Mouse (Mus musculus) spleen, adult 10 weeks (tissue): Measurements from ENCODE around the gene Kat8. TPM values are rescaled to one million over a fixed set of nuclear protein-coding genes. Genes with fewer than 3 reads are reported as not detected.

Experiments used
- polyA plus RNA-seq: library from polyadenylated mRNA; stranded (reverse); fragments of 350-450 nt; fragmentation: Illumina TruSeq; extraction: RNeasy Lipid Tissue Mini Kit (QIAGEN cat#74804); gene quantifications from one replicate; pipeline ENCODE4 v1.2.3, GENCODE M21; 2015; ENCODE audit warnings: low replicate concordance; ENCODE audit not compliant: insufficient read depth

Kat8 gene
- 55.2 TPM for polyA plus RNA-seq

GRCm38 (mm10) chr7:127912190-127912871 lies at the start of gene Kat8:
Gene Kat8 (plus strand): TSS chr7:127912516.

GRCm38 (mm10) chr7:127876041-127876466 lies 36.3 kb upstream of the Kat8 start, which contains the start of gene Zfp646:
Gene Zfp646 (plus strand): TSS chr7:127876221.

GRCm38 (mm10) chr7:127876467-127877348 lies 35.6 kb upstream of the Kat8 start, which contains the start of gene Zfp668:
Gene Zfp668 (minus strand): TSS chr7:127876828.

GRCm38 (mm10) chr7:127890798-127891197 lies 21.5 kb upstream of the Kat8 start, which contains the start of gene Prss53:
Gene Prss53 (minus strand): TSS chr7:127890970.

GRCm38 (mm10) chr7:127895442-127895841 lies 16.9 kb upstream of the Kat8 start, which contains the start of the genes Gm21974 and Vkorc1:
Gene Gm21974 (minus strand): TSS chr7:127895454.
Gene Vkorc1 (minus strand): TSS chr7:127895617.

GRCm38 (mm10) chr7:127903971-127904796 lies 8.1 kb upstream of the Kat8 start, which contains the start of gene Bckdk:
Gene Bckdk (plus strand): TSS chr7:127904082.

GRCm38 (mm10) chr7:127929923-127930322 lies 17.6 kb downstream of the Kat8 start, which contains the start of gene Prss8:
Gene Prss8 (minus strand): TSS chr7:127930104.

GRCm38 (mm10) chr7:127946470-127947023 lies 34.2 kb downstream of the Kat8 start, which contains the start of gene Prss36:
Gene Prss36 (minus strand): TSS chr7:127946725.

GRCm38 (mm10) chr7:127967004-127967921 lies 54.9 kb downstream of the Kat8 start, which contains the start of gene Fus:
Gene Fus (plus strand): TSS chr7:127967457.

Other genes starting within 250 kb of the Kat8 start
- gene Bcl7c, start 203.6 kb upstream of the Kat8 start, polyA plus RNA-seq: 8.0 TPM
- gene Ctf1, start 199.8 kb upstream of the Kat8 start, polyA plus RNA-seq: not detected
- gene Ctf2, start 180.3 kb upstream of the Kat8 start, polyA plus RNA-seq: not detected
- gene Fbxl19, start 168.0 kb upstream of the Kat8 start, polyA plus RNA-seq: 6.2 TPM
- 32.6 TPM for gene Orai3, start 142.7 kb upstream of the Kat8 start, polyA plus RNA-seq
- 28.5 TPM for gene Setd1a, start 135.8 kb upstream of the Kat8 start, polyA plus RNA-seq
- gene Gm49388, start 126.9 kb upstream of the Kat8 start, polyA plus RNA-seq: not detected
- gene Hsd3b7, start 111.9 kb upstream of the Kat8 start, polyA plus RNA-seq: 14.7 TPM
- gene Stx4a, start 88.2 kb upstream of the Kat8 start, polyA plus RNA-seq: 96.9 TPM
- 1.5 TPM for gene Stx1b, start 88.0 kb upstream of the Kat8 start, polyA plus RNA-seq
- 37.8 TPM for gene Zfp646, start 36.3 kb upstream of the Kat8 start, polyA plus RNA-seq
- 4.0 TPM for gene Zfp668, start 35.7 kb upstream of the Kat8 start, polyA plus RNA-seq
- gene Prss53, start 21.5 kb upstream of the Kat8 start, polyA plus RNA-seq: 0.25 TPM
- not detected for gene Gm21974, start 17.1 kb upstream of the Kat8 start, polyA plus RNA-seq
- 52.3 TPM for gene Vkorc1, start 16.9 kb upstream of the Kat8 start, polyA plus RNA-seq
- gene Bckdk, start 8.4 kb upstream of the Kat8 start, polyA plus RNA-seq: 16.3 TPM
- not detected for gene Prss8, start 17.6 kb downstream of the Kat8 start, polyA plus RNA-seq
- 1.6 TPM for gene Prss36, start 34.2 kb downstream of the Kat8 start, polyA plus RNA-seq
- 960 TPM for gene Fus, start 54.9 kb downstream of the Kat8 start, polyA plus RNA-seq
- gene Pycard, start 81.4 kb downstream of the Kat8 start, polyA plus RNA-seq: 39.8 TPM
- gene Trim72, start 91.4 kb downstream of the Kat8 start, polyA plus RNA-seq: 0.18 TPM
- gene Itgam, start 150.1 kb downstream of the Kat8 start, polyA plus RNA-seq: 22.2 TPM
- 2.1 TPM for gene Gm49368, start 150.2 kb downstream of the Kat8 start, polyA plus RNA-seq
- 99.5 TPM for gene Itgax, start 217.0 kb downstream of the Kat8 start, polyA plus RNA-seq
- gene Itgad, start 241.9 kb downstream of the Kat8 start, polyA plus RNA-seq: 93.2 TPM